Mouse (Mus musculus): Measurements from ENCODE around the gene Cdip1. TPM values are rescaled to one million over a fixed set of nuclear protein-coding genes. Genes with fewer than 3 reads are reported as not detected.

Cdip1 gene
- total and polyA plus RNA-seq, 2 experiments, result 47.4 to 116 TPM

GRCm38 (mm10) chr16:4705541-4705940, 84.6 kb downstream of the Cdip1 start:
- no peak overlapping the region for H3K27ac ChIP-seq (replicated peaks; ENCODE audit: insufficient read depth, low read depth, low read length)
- no peak overlapping the region for H3K4me3 ChIP-seq (ENCODE audit: insufficient read depth, low read depth, low read length)
- no peaks in the 10 kb centered on the region for H3K27me3 ChIP-seq (ENCODE audit: control insufficient read depth, insufficient read depth, low read length)
- DNase-seq (ENCODE audit: extremely low read depth, low read depth, low spot score), result no peak
- TF ChIP-seq POLR2A (IDR thresholded peaks at IDR 0.05; ENCODE audit: extremely low read depth, insufficient read depth, low read length), result no peak
- no peak for TF ChIP-seq CTCF (IDR thresholded peaks at IDR 0.05; ENCODE audit: low read depth, low read length)
- no peak overlapping the region for H3K9ac ChIP-seq (ENCODE audit: low read depth, low read length)
- peaks cover 15% of the 10 kb centered on the region for H3K4me1 ChIP-seq (ENCODE audit: control insufficient read depth, insufficient read depth, low read length)
- WGBS, result 70% methylated on average over 4 of the region's 4 CpGs
- no peaks in the 10 kb centered on the region for H3K79me2 ChIP-seq (ENCODE audit: control insufficient read depth, insufficient read depth, low read length)
- H3K36me3 ChIP-seq (ENCODE audit: control insufficient read depth, insufficient read depth, low read length), result peaks cover 44% of the 10 kb centered on the region

DNA sequence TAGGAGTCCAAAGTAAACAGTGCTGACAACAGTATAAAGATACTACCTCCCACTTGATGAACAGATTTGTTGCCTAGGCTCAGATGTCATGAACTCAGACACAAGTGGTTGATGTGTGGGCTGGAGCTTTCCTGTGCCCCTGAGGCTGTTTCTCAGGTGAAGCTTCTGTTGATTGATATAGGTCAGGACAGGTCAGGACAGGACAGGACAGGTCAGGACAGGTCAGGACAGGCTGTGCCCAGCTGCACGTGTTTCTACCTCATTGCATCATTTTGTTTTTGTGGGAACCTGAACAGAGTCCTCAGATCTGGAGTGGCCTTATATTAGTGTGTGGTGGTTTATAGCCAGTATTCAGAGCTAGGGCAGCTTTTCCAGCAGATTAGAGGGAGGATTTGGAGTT, 87.4 kb downstream of the Cdip1 start:
- Histone ChIP-seq H3K9ac (ENCODE audit: low read depth, low read length) (no peak overlapping the region; the same call in 1 of the 2 replicates), H3K36me3 (ENCODE audit: control insufficient read depth, insufficient read depth, low read length) (peaks cover 59% of the 10 kb centered on the region), H3K4me3 (ENCODE audit: insufficient read depth, low read depth, low read length) (no peak overlapping the region), H3K27me3 (ENCODE audit: control insufficient read depth, insufficient read depth, low read length) (no peaks in the 10 kb centered on the region), H3K79me2 (ENCODE audit: control insufficient read depth, insufficient read depth, low read length) (no peaks in the 10 kb centered on the region), H3K4me1 (ENCODE audit: control insufficient read depth, insufficient read depth, low read length) (peaks cover 19% of the 10 kb centered on the region), H3K27ac (replicated peaks; ENCODE audit: insufficient read depth, low read depth, low read length) (peak overlapping the region; percentile 92)
- DNase-seq (ENCODE audit: extremely low read depth, low read depth, low spot score), result peak; percentile 99
- no peak for TF ChIP-seq POLR2A (IDR thresholded peaks at IDR 0.05; ENCODE audit: extremely low read depth, insufficient read depth, low read length)
- TF ChIP-seq CTCF (IDR thresholded peaks at IDR 0.05; ENCODE audit: low read depth, low read length), result no peak
- 15% methylated on average over 1 of the region's 1 CpGs for WGBS

DNA sequence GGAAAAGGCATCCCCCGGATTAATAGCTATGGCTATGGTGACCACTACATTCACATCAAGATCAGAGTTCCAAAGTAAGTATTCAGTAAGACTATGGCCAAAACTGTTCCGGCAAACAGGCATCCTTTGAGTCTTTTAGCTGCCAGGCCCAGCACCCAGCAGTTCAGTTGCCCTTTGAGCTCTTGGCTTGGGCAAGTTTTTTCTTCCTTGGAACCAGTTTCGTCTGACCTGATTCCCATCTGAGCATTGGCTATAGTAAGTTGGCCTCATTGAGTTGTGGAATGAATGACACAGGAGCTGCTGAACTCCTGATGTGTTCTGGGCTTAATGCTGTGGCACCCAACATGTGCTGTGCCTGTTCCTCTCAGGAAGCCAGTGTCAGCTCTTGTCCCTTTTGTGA, 88.9 kb downstream of the Cdip1 start:
- H3K27me3 ChIP-seq (ENCODE audit: control insufficient read depth, insufficient read depth, low read length), result no peaks in the 10 kb centered on the region
- TF ChIP-seq POLR2A (IDR thresholded peaks at IDR 0.05; ENCODE audit: extremely low read depth, insufficient read depth, low read length), result no peak
- peak; percentile 99 for DNase-seq (ENCODE audit: extremely low read depth, low read depth, low spot score)
- no peak overlapping the region for H3K4me3 ChIP-seq (ENCODE audit: insufficient read depth, low read depth, low read length)
- peaks cover 19% of the 10 kb centered on the region for H3K4me1 ChIP-seq (ENCODE audit: control insufficient read depth, insufficient read depth, low read length)
- H3K27ac ChIP-seq (replicated peaks; ENCODE audit: insufficient read depth, low read depth, low read length), result peak overlapping the region; percentile 92
- peaks cover 61% of the 10 kb centered on the region for H3K36me3 ChIP-seq (ENCODE audit: control insufficient read depth, insufficient read depth, low read length)
- H3K79me2 ChIP-seq (ENCODE audit: control insufficient read depth, insufficient read depth, low read length), result no peaks in the 10 kb centered on the region
- 26% methylated on average over 3 of the region's 3 CpGs for WGBS
- peak overlapping the region; percentile 38 for H3K9ac ChIP-seq (ENCODE audit: low read depth, low read length)

Other genes with a start within 250 kb of the Cdip1 start
- gene Srl, start 248.5 kb downstream of the Cdip1 start, total RNA-seq (2014; rRNA removed), result 2.1 and 2.7 TPM in 2 replicates
- 0.50 and 0.66 TPM in 2 replicates for gene Srl, start 248.5 kb downstream of the Cdip1 start, polyA plus RNA-seq (2012; rRNA removed)
- 3.2 and 3.8 TPM in 2 replicates for gene Tfap4, start 230.4 kb downstream of the Cdip1 start, total RNA-seq (2014; rRNA removed)
- gene Tfap4, start 230.4 kb downstream of the Cdip1 start, polyA plus RNA-seq (2012; rRNA removed), result 2.5 and 2.8 TPM in 2 replicates
- 0.47 and 0.55 TPM in 2 replicates for gene Glis2, start 195.6 kb downstream of the Cdip1 start, total RNA-seq (2014; rRNA removed)
- 1.7 and 2.5 TPM in 2 replicates for gene Glis2, start 195.6 kb downstream of the Cdip1 start, polyA plus RNA-seq (2012; rRNA removed)
- gene Pam16, start 165.3 kb downstream of the Cdip1 start, total RNA-seq (2014; rRNA removed), result 36.8 and 41.7 TPM in 2 replicates
- gene Pam16, start 165.3 kb downstream of the Cdip1 start, polyA plus RNA-seq (2012; rRNA removed), result 10.8 and 13.5 TPM in 2 replicates
- 4.0 and 5.1 TPM in 2 replicates for gene Vasn, start 150.4 kb downstream of the Cdip1 start, total RNA-seq (2014; rRNA removed)
- 12.6 and 18.0 TPM in 2 replicates for gene Vasn, start 150.4 kb downstream of the Cdip1 start, polyA plus RNA-seq (2012; rRNA removed)
- 76.3 and 81.0 TPM in 2 replicates for gene Dnaja3, start 150.3 kb downstream of the Cdip1 start, total RNA-seq (2014; rRNA removed)
- gene Dnaja3, start 150.3 kb downstream of the Cdip1 start, polyA plus RNA-seq (2012; rRNA removed), result 37.7 and 43.1 TPM in 2 replicates
- 6.1 and 8.5 TPM in 2 replicates for gene Coro7, start 110.5 kb downstream of the Cdip1 start, total RNA-seq (2014; rRNA removed)
- 17.3 and 22.7 TPM in 2 replicates for gene Coro7, start 110.5 kb downstream of the Cdip1 start, polyA plus RNA-seq (2012; rRNA removed)
- gene Nmral1, start 70.9 kb downstream of the Cdip1 start, total RNA-seq (2014; rRNA removed), result 10.0 and 11.2 TPM in 2 replicates
- gene Nmral1, start 70.9 kb downstream of the Cdip1 start, polyA plus RNA-seq (2012; rRNA removed), result 4.8 and 7.8 TPM in 2 replicates
- 40.7 and 52.9 TPM in 2 replicates for gene Hmox2, start 63.9 kb downstream of the Cdip1 start, total RNA-seq (2014; rRNA removed)
- gene Hmox2, start 63.9 kb downstream of the Cdip1 start, polyA plus RNA-seq (2012; rRNA removed), result 25.4 and 28.3 TPM in 2 replicates
- gene 4930562C15Rik, start 45.1 kb upstream of the Cdip1 start, total RNA-seq (2014; rRNA removed), result not detected in 2 replicates
- gene 4930562C15Rik, start 45.1 kb upstream of the Cdip1 start, polyA plus RNA-seq (2012; rRNA removed), result not detected in 2 replicates
- gene Ubald1, start 90.0 kb upstream of the Cdip1 start, total RNA-seq (2014; rRNA removed), result 4.0 and 7.1 TPM in 2 replicates
- 13.6 and 15.5 TPM in 2 replicates for gene Ubald1, start 90.0 kb upstream of the Cdip1 start, polyA plus RNA-seq (2012; rRNA removed)
- gene Mgrn1, start 96.0 kb upstream of the Cdip1 start, total RNA-seq (2014; rRNA removed), result 28.2 and 42.8 TPM in 2 replicates
- gene Mgrn1, start 96.0 kb upstream of the Cdip1 start, polyA plus RNA-seq (2012; rRNA removed), result 59.0 and 71.0 TPM in 2 replicates
- gene Nudt16l1, start 148.5 kb upstream of the Cdip1 start, total RNA-seq (2014; rRNA removed), result 12.2 and 16.2 TPM in 2 replicates
- gene Nudt16l1, start 148.5 kb upstream of the Cdip1 start, polyA plus RNA-seq (2012; rRNA removed), result 53.5 and 57.0 TPM in 2 replicates
- 11.3 and 14.2 TPM in 2 replicates for gene Anks3, start 173.9 kb upstream of the Cdip1 start, total RNA-seq (2014; rRNA removed)
- 16.8 and 22.3 TPM in 2 replicates for gene Anks3, start 173.9 kb upstream of the Cdip1 start, polyA plus RNA-seq (2012; rRNA removed)
- not detected in 2 replicates for gene Sept12, start 207.6 kb upstream of the Cdip1 start, total RNA-seq (2014; rRNA removed)
- not detected in 2 replicates for gene Sept12, start 207.6 kb upstream of the Cdip1 start, polyA plus RNA-seq (2012; rRNA removed)
- gene Smim22, start 217.0 kb upstream of the Cdip1 start, total RNA-seq (2014; rRNA removed), result 3.6 and 14.6 TPM in 2 replicates
- 13.9 and 35.5 TPM in 2 replicates for gene Smim22, start 217.0 kb upstream of the Cdip1 start, polyA plus RNA-seq (2012; rRNA removed)
- gene Rogdi, start 223.3 kb upstream of the Cdip1 start, total RNA-seq (2014; rRNA removed), result 5.2 and 7.5 TPM in 2 replicates
- gene Rogdi, start 223.3 kb upstream of the Cdip1 start, polyA plus RNA-seq (2012; rRNA removed), result 29.9 and 53.7 TPM in 2 replicates